In the genomic region with DNA sequence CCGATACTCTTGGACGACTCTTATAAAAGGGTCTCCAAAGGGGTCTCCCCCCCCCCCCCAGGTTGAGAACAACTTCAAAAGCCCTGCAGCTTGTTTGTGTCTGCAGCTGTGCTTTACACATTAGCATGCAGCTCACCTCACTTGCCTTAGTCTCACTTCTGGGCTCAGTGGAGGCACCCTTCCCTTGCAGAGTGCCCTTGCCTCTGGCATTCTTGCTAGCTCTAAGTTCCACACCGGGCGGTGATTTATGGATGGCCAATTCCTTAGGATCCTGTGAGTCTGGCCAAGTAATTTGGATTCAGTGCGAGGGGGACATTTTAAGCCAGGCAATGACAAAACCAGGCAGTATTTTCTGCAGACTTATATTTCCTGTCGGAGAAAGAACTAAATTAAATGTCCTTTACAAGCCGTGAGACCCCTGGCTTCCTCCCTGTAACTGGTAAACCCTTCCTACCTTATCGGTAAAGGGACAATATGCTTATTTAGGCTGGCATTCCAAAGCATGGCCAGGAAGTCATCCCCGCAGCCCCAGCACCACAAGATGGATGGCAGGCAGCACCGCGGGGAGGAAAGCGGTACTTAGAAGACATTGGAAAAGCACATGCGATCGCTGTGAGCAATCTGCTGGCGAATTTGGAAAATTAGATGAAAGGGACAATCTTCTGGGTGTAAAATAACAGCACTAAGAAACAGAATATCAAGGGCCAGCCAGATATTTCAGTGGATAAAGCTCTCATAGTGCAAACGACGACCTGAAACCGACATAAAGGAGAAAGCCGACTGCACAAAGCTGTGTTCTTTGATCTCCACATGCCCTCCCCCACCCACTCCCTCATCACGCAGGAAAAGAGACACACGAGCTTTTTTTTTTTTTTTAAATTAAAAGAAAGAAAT, we compare ENCODE assay signal across 8 mouse cellular contexts. TPM values are rescaled to one million over a fixed set of nuclear protein-coding genes. Genes with fewer than 3 reads are reported as not detected.
DNase-seq lines count a peak whose midpoint lies in the region; ATAC-seq and TF ChIP-seq lines count a peak whose summit lies in the region.

No protein-coding gene starts in this region.

- DNase-seq in lung, embryonic 14.5 days, result peak; percentile 51
- no peak for DNase-seq in lung, adult 18-20 months
- peak; percentile 83 for DNase-seq in brain, embryonic 14.5 days (ENCODE audit: low read depth)
- no peak for DNase-seq in liver, embryonic 13.5 days
- peak; percentile 22 for DNase-seq in right cerebral cortex, postnatal 4 days
- DNase-seq in gastrocnemius, adult 8-10 months (ENCODE audit: low spot score in 2 of 2), result no peak

- peak overlapping the region; percentile 34 for H3K4me3 ChIP-seq in lung, embryonic 14.5 days (ENCODE audit: low read depth, low read length)
- H3K4me3 ChIP-seq in forebrain, embryonic 12.5 days (replicated peaks), result peak overlapping the region; percentile 33
- peak overlapping the region; percentile 30 for H3K4me3 ChIP-seq in intestine, embryonic 15.5 days (replicated peaks)
- peak overlapping the region; percentile 61 for H3K4me3 ChIP-seq in liver, embryonic 13.5 days (replicated peaks)

- H3K4me1 ChIP-seq in lung, embryonic 14.5 days (ENCODE audit: insufficient read depth), result no peaks in the 10 kb centered on the region; the same call in 1 of the 2 replicates
- H3K4me1 ChIP-seq in forebrain, embryonic 12.5 days, result peaks cover 9% of the 10 kb centered on the region
- H3K4me1 ChIP-seq in intestine, embryonic 15.5 days (replicated peaks), result no peaks in the 10 kb centered on the region
- peaks cover 32% of the 10 kb centered on the region for H3K4me1 ChIP-seq in liver, embryonic 13.5 days (replicated peaks)

- H3K27ac ChIP-seq in lung, embryonic 14.5 days (ENCODE audit: low read depth), result peak overlapping the region; percentile 96
- H3K27ac ChIP-seq in forebrain, embryonic 12.5 days, result peak overlapping the region; percentile 97
- H3K27ac ChIP-seq in intestine, embryonic 15.5 days, result peak overlapping the region; percentile 93
- peak overlapping the region; percentile 86 for H3K27ac ChIP-seq in liver, embryonic 13.5 days

- peak overlapping the region; percentile 65 for H3K9ac ChIP-seq in lung, embryonic 14.5 days
- H3K9ac ChIP-seq in forebrain, embryonic 12.5 days, result peak overlapping the region; percentile 63
- H3K9ac ChIP-seq in intestine, embryonic 15.5 days, result peak overlapping the region; percentile 53
- H3K9ac ChIP-seq in liver, embryonic 13.5 days, result peak overlapping the region; percentile 74

- no peaks in the 10 kb centered on the region for H3K36me3 ChIP-seq in lung, embryonic 14.5 days (ENCODE audit: insufficient read depth)
- no peaks in the 10 kb centered on the region for H3K36me3 ChIP-seq in forebrain, embryonic 12.5 days (replicated peaks)
- H3K36me3 ChIP-seq in intestine, embryonic 15.5 days, result no peaks in the 10 kb centered on the region
- no peaks in the 10 kb centered on the region for H3K36me3 ChIP-seq in liver, embryonic 13.5 days

- no peaks in the 10 kb centered on the region for H3K9me3 ChIP-seq in lung, embryonic 14.5 days (ENCODE audit: low read depth, low read length)
- H3K9me3 ChIP-seq in forebrain, embryonic 12.5 days, result no peaks in the 10 kb centered on the region
- no peaks in the 10 kb centered on the region for H3K9me3 ChIP-seq in intestine, embryonic 15.5 days
- no peaks in the 10 kb centered on the region for H3K9me3 ChIP-seq in liver, embryonic 13.5 days (replicated peaks)

- no peak for ATAC-seq in lung, embryonic 14.5 days (ENCODE audit: insufficient read depth)
- ATAC-seq in forebrain, embryonic 12.5 days (ENCODE audit: low FRiP score), result peak; percentile 77
- no peak for ATAC-seq in intestine, embryonic 15.5 days
- no peak for ATAC-seq in liver, embryonic 13.5 days (ENCODE audit: low read depth)

- no peak for TF ChIP-seq CTCF in lung, embryonic 14.5 days (IDR thresholded peaks at IDR 0.05; ENCODE audit: low read depth)
- no peak for TF ChIP-seq CTCF in brain, embryonic 14.5 days (IDR thresholded peaks at IDR 0.05; ENCODE audit: borderline replicate concordance, extremely low read depth, insufficient read depth, insufficient read length)

- TF ChIP-seq POLR2A in brain, embryonic 14.5 days (IDR thresholded peaks at IDR 0.05; ENCODE audit: borderline replicate concordance, extremely low read depth, insufficient read depth, insufficient read length, poor library complexity, severe bottlenecking), result no peak

- H3K27me3 ChIP-seq in lung, embryonic 14.5 days (ENCODE audit: insufficient read depth, low read length), result no peaks in the 10 kb centered on the region
- H3K27me3 ChIP-seq in forebrain, embryonic 12.5 days, result peaks cover 46% of the 10 kb centered on the region
- H3K27me3 ChIP-seq in intestine, embryonic 15.5 days (replicated peaks), result no peaks in the 10 kb centered on the region; the same call in 1 of the 2 replicates
- H3K27me3 ChIP-seq in liver, embryonic 13.5 days, result no peaks in the 10 kb centered on the region

- WGBS in lung, embryonic 14.5 days, result 7% methylated on average over 21 of the region's 21 CpGs
- WGBS in forebrain, embryonic 12.5 days, result 15% methylated on average over 21 of the region's 21 CpGs
- WGBS in intestine, embryonic 15.5 days, result 13% methylated on average over 21 of the region's 21 CpGs
- 7% methylated on average over 21 of the region's 21 CpGs for WGBS in liver, embryonic 13.5 days (ENCODE audit: insufficient replicate concordance)

- peak overlapping the region; percentile 65 for H3K4me2 ChIP-seq in lung, embryonic 14.5 days
- H3K4me2 ChIP-seq in forebrain, embryonic 12.5 days, result peak overlapping the region; percentile 56
- H3K4me2 ChIP-seq in intestine, embryonic 15.5 days (replicated peaks), result peak overlapping the region; percentile 56
- H3K4me2 ChIP-seq in liver, embryonic 13.5 days, result peak overlapping the region; percentile 72

RNA-seq across cellular contexts. Expression of gene Ddx3x, which starts 39.1 kb away (rescaled TPM):
- 145 and 164 TPM in 2 replicates for polyA plus RNA-seq in lung, embryonic 14.5 days (2014; fragmentation: Nextera tagmentation; extraction: Ambion mirVana)
- polyA plus RNA-seq in brain, embryonic 14.5 days (2012; rRNA removed), result 77.0 and 126 TPM in 2 replicates
- polyA plus RNA-seq in forebrain, embryonic 12.5 days (2016; fragmentation: Nextera tagmentation; extraction: Ambion mirVana), result 185 and 189 TPM in 2 replicates
- polyA plus RNA-seq in intestine, embryonic 15.5 days (2015; fragmentation: Nextera tagmentation; extraction: Ambion mirVana), result 112 and 128 TPM in 2 replicates
- 66.1 and 85.7 TPM in 2 replicates for polyA plus RNA-seq in liver, embryonic 13.5 days (2015; fragmentation: Nextera tagmentation; extraction: Ambion mirVana)
- total RNA-seq in gastrocnemius, adult 8-10 months (2022), result 100 to 1,000 TPM; 130 to 209 (median 160) TPM

Comparison
In these comparisons a context has a peak if more than half of its experiments do, and no peak if none do; other contexts are left out.
1. DNase-seq: peak in lung, embryonic 14.5 days (single experiment), brain, embryonic 14.5 days (single experiment) and right cerebral cortex, postnatal 4 days (single experiment); none in lung, adult 18-20 months (0 of 2), liver, embryonic 13.5 days (single experiment) and gastrocnemius, adult 8-10 months (0 of 2).
2. Peak in every context shown above with its lines, with median percentiles within 50 percentile points of each other: H3K27ac ChIP-seq, H3K4me2 ChIP-seq, H3K4me3 ChIP-seq and H3K9ac ChIP-seq.